Mouse (Mus musculus) brain, embryonic 14.5 days (tissue): Measurements from ENCODE around the gene Ahdc1.

Experiments used
- CTCF ChIP-seq: fragments of 200-500 bp; IDR thresholded peaks from 2 replicates; pipeline ENCODE4 v1.5.1; 2012; ENCODE audit warnings: inconsistent platforms, mild to moderate bottlenecking, moderate library complexity, borderline replicate concordance; ENCODE audit not compliant: insufficient read depth, insufficient read length; ENCODE audit errors: extremely low read depth
- POLR2A ChIP-seq: fragments of 200-500 bp; IDR thresholded peaks from 2 replicates; pipeline ENCODE4 v1.6.1; 2012; ENCODE audit warnings: mild to moderate bottlenecking, inconsistent platforms, borderline replicate concordance; ENCODE audit not compliant: poor library complexity, insufficient read depth, insufficient read length, severe bottlenecking; ENCODE audit errors: extremely low read depth

GRCm38 (mm10) chr4:133026826-133027375, 15.8 kb downstream of the Ahdc1 start:
- 0 out of 2 replicates have a peak, but pooled peaks have one; percentile 9 for TF ChIP-seq CTCF
- no peak for TF ChIP-seq POLR2A
